Mouse (Mus musculus) heart, embryonic 14.5 days (tissue): ENCODE results near the gene Plppr2. TPM values are rescaled to one million over a fixed set of nuclear protein-coding genes. Genes with fewer than 3 reads are reported as not detected.
A peak's percentile ranks its signal among the peaks of the same experiment; 100 is the strongest.

Experiments
- ATAC-seq: fragments of 200-750 bp; cut with Nextera tagmentation; 2 replicates; pipeline ENCODE4 v1.8.0; 2017; ENCODE audit warnings: low read depth, moderate TSS enrichment; ENCODE audit not compliant: insufficient number of reproducible peaks, insufficient read depth, low FRiP score
- H3K27ac ChIP-seq, 2 experiments: fragments of 200-500 bp in 1 of 2; fragments of 300-500 bp in 1 of 2; sonication (generic) in 1 of 2; replicated peaks in 1 of 2; 2 replicates each; pipeline ENCODE4 v1.5.1; 2012 to 2014; ENCODE audit warnings: low read depth in 2 of 2, low read length in 2 of 2, control low read depth in 1 of 2, mild to moderate bottlenecking in 1 of 2, mixed read lengths in 1 of 2; ENCODE audit not compliant: control insufficient read depth in 1 of 2, insufficient read depth in 1 of 2
- H3K27me3 ChIP-seq: fragments of 300-500 bp; sonication (generic); 2 replicates; pipeline ENCODE4 v1.6.1; 2014; ENCODE audit warnings: mild to moderate bottlenecking, low read length, control low read depth; ENCODE audit not compliant: control insufficient read depth, insufficient read depth
- H3K36me3 ChIP-seq: fragments of 300-500 bp; sonication (generic); 2 replicates; pipeline ENCODE4 v1.6.1; 2014; ENCODE audit warnings: mild to moderate bottlenecking, control low read depth, low read length, mixed read lengths; ENCODE audit not compliant: control insufficient read depth, insufficient read depth
- H3K4me1 ChIP-seq, 2 experiments: fragments of 200-500 bp in 1 of 2; fragments of 300-500 bp in 1 of 2; sonication (generic) in 1 of 2; 2 replicates each; pipeline ENCODE4 v1.6.1; 2012 to 2014; ENCODE audit warnings: low read length in 2 of 2, control low read depth in 1 of 2, mixed read lengths in 1 of 2; ENCODE audit not compliant: control insufficient read depth in 2 of 2, insufficient read depth in 2 of 2
- H3K4me2 ChIP-seq: fragments of 300-500 bp; sonication (generic); 2 replicates; pipeline ENCODE4 v1.6.1; 2014; ENCODE audit warnings: mild to moderate bottlenecking, low read length
- H3K4me3 ChIP-seq, 2 experiments: fragments of 200-500 bp in 1 of 2; fragments of 300-500 bp in 1 of 2; sonication (generic) in 1 of 2; 2 replicates each; pipeline ENCODE4 v1.5.1; 2012 to 2014; ENCODE audit warnings: low read length in 2 of 2, mild to moderate bottlenecking in 2 of 2, control low read depth in 1 of 2, low read depth in 1 of 2, moderate library complexity in 1 of 2; ENCODE audit not compliant: control insufficient read depth in 1 of 2, insufficient read depth in 1 of 2
- H3K9ac ChIP-seq: fragments of 300-500 bp; sonication (generic); 2 replicates; pipeline ENCODE4 v1.6.1; 2014; ENCODE audit warnings: mild to moderate bottlenecking, low read length
- H3K9me3 ChIP-seq: fragments of 300-500 bp; sonication (generic); 2 replicates; pipeline ENCODE4 v1.6.1; 2016; ENCODE audit warnings: low read length, control low read depth; ENCODE audit not compliant: control insufficient read depth
- WGBS: fragments of 180-500 bp; shearing (Covaris S2); extraction: QIAGEN DNeasy Blood & Tissue Kit; methylation state at CpG from one replicate; pipeline ENCODE4 v1.1.7; 2014; 5-methylcytosine and 5-hydroxymethylcytosine counted together
- polyA plus RNA-seq: library from polyadenylated mRNA; unstranded; fragments of >200 nt; fragmentation: Nextera tagmentation; extraction: Ambion mirVana; gene quantifications from 2 replicates; pipeline ENCODE4 v1.2.1, GENCODE M21; 2014

The Plppr2 gene
- polyA plus RNA-seq, 1 experiment from 2014 or later, result 4.5 TPM

DNA sequence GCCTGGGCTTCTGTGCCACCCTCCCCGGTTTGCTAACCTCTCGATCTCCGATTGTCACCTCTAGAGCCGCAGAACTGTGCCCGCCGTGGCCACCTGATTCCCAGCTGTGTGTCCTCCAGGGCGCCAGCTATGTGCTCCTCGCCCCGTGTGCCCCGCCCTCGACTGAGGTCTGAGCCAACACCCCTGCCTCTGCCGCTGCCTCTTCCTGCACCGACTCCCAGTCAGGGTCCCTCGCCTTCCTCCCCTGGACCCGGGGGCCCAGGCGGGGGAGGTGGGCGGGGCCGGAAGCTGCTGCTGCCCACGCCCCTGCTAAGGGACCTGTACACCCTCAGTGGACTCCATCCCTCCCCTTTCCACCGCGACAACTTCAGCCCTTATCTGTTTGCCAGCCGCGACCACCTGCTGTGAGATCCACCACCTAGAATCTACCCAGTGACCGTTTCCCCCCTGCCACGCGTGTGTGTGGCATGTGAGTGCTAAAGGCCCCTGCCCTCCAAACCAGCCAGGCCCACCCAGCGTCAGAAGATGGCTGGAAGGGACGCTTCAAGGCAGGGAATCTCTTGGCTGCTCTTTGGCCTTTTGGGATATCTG, 10.8 kb downstream of the Plppr2 start:
- Histone ChIP-seq H3K27me3 (peaks cover 26% of the 10 kb centered on the region), H3K4me3 (no peak overlapping the region), H3K36me3 (no peaks in the 10 kb centered on the region), H3K4me2 (peak overlapping the region; percentile 9; the same call in 1 of the 2 replicates), H3K4me1 (0 out of 4 replicates have a peak, but pooled peaks cover 0 to 3% of the 10 kb centered on the region in 2 experiments), H3K9me3 (no peaks in the 10 kb centered on the region), H3K9ac (no peak overlapping the region), H3K27ac (no peak overlapping the region)
- ATAC-seq, result no peak
- WGBS, result 4% methylated on average over 28 of the region's 28 CpGs

DNA sequence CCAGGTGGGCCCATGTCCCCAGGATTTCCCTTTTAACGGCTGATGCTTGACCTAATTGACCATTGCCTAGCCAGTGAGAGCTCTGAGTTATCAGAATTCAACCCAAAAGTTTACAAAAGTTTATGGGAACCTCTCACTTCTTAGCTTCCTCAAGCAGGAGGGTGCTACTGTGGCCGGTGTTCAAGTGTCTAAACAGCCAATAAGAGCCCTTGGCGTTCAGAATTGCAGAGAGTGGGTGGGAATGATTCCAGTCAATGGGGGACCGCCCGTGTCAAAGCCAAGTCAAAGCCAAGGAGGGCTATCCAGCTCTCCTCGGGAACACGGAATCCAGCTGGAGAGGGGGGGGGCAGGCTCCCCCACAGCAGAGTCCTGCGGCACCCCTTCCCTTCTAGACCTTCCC, 11.3 kb downstream of the Plppr2 start:
- 0 out of 4 replicates have a peak, but pooled peaks cover 0 to 3% of the 10 kb centered on the region in 2 experiments for H3K4me1 ChIP-seq
- 45% methylated on average over 8 of the region's 8 CpGs for WGBS
- ATAC-seq, result no peak

DNA sequence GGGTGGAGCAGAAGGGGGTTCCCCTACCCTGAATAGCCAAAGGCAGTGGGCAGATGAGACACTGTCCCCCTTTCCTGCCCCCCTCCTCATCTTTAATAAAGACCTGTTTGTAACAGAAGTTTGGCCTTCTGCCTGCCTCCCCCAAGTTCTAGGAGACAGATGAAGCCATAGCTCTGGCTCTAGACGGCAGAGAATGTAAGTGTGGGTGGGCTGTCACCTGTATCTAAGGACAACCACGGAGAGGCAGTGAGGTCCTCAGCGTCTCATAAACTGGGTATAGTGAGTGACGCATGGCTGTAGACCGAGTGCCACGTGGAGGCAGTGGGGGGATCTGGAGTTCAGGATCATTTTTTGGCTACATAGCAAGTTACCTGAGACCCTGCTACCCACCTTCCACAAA, 12.0 kb downstream of the Plppr2 start:
- Histone ChIP-seq H3K9ac (no peak overlapping the region), H3K36me3 (no peaks in the 10 kb centered on the region), H3K9me3 (no peaks in the 10 kb centered on the region), H3K27ac (no peak overlapping the region), H3K4me1 (0 out of 4 replicates have a peak, but pooled peaks cover 0 to 3% of the 10 kb centered on the region in 2 experiments), H3K27me3 (peaks cover 25% of the 10 kb centered on the region), H3K4me2 (no peak overlapping the region), H3K4me3 (no peak overlapping the region)
- 68% methylated on average over 6 of the region's 6 CpGs for WGBS
- ATAC-seq, result no peak

More for the DNA sequence above, 11.3 kb downstream of the Plppr2 start:
- Histone ChIP-seq H3K9ac (no peak overlapping the region), H3K9me3 (no peaks in the 10 kb centered on the region), H3K36me3 (no peaks in the 10 kb centered on the region), H3K27ac (no peak overlapping the region), H3K4me3 (no peak overlapping the region), H3K4me2 (no peak overlapping the region), H3K27me3 (peaks cover 26% of the 10 kb centered on the region)

DNA sequence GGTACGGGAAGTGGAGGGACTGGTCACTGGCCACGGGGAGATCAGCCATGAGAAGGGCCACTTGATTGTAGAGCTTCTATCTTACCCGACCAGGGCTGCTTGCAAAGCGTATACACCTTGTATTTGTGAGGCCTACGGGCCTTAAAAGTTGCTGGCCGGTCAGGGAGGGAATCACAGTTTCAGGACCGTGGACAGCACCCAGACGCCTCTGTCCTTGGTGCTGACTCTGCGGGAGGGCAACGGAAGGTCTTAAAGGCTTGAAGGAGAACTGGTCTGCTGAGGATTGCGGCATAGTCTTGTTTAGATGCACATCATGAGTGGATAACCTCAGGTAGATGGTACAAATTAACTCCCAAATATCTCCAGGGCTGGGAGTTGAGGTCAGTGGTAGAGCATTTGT, 13.5 kb downstream of the Plppr2 start:
- H3K27ac ChIP-seq, result no peak overlapping the region
- H3K36me3 ChIP-seq, result no peaks in the 10 kb centered on the region
- WGBS, result 17% methylated on average over 11 of the region's 11 CpGs
- peaks cover 22% of the 10 kb centered on the region for H3K27me3 ChIP-seq
- 0 out of 4 replicates have a peak, but pooled peaks cover 0 to 3% of the 10 kb centered on the region in 2 experiments for H3K4me1 ChIP-seq
- H3K4me3 ChIP-seq, result no peak overlapping the region
- no peak overlapping the region for H3K4me2 ChIP-seq
- no peaks in the 10 kb centered on the region for H3K9me3 ChIP-seq
- H3K9ac ChIP-seq, result no peak overlapping the region
- no peak for ATAC-seq

DNA sequence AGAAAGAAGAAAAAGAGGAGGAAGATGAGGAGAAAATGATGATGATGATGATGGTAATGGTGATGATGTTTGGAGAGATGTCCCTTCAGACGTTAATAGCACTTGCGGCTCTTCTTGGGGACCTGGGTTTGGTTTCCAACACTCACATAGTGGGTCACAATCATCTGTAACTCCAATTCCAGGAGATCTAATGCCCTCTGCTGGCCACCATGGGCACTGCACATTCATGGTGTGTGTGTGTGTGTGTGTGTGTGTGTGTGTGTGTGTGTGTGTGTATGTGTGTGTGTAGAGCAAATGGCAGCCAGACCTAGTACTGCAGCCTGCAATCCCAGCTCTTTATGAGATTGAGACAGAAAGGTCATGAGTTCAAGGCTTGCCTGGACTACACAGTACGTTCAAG, 15.1 kb downstream of the Plppr2 start:
- 81% methylated on average over 3 of the region's 3 CpGs for WGBS
- no peak overlapping the region for H3K4me3 ChIP-seq
- no peak overlapping the region for H3K27ac ChIP-seq
- H3K36me3 ChIP-seq, result no peaks in the 10 kb centered on the region
- H3K9ac ChIP-seq, result no peak overlapping the region
- H3K27me3 ChIP-seq, result peaks cover 14% of the 10 kb centered on the region
- H3K4me2 ChIP-seq, result no peak overlapping the region
- ATAC-seq, result no peak
- no peaks in the 10 kb centered on the region for H3K9me3 ChIP-seq
- 0 out of 4 replicates have a peak, but pooled peaks cover 0 to 8% of the 10 kb centered on the region in 2 experiments for H3K4me1 ChIP-seq

DNA sequence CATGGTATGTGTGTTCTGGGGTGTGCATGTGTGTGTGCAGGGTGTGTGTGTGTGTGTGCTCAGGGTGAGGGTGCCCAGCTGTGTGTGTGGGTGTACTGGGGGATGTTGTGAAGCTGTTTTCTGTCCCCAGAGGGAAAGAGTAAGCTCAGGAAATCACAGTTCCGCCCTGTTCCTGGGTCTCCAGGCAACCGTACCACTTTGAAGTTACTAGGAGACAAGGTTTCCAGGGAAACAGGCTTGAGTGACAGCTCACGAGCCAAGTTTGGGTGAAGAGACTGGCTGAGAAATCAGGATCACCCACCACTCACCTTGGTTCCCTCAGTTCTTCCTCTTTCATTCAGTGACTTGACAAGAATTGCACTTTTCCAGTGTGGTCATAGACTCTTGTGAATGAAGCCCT, 16.8 kb downstream of the Plppr2 start:
- ATAC-seq, result no peak
- WGBS, result 12% methylated on average over 3 of the region's 3 CpGs
- no peaks in the 10 kb centered on the region for H3K9me3 ChIP-seq

DNA sequence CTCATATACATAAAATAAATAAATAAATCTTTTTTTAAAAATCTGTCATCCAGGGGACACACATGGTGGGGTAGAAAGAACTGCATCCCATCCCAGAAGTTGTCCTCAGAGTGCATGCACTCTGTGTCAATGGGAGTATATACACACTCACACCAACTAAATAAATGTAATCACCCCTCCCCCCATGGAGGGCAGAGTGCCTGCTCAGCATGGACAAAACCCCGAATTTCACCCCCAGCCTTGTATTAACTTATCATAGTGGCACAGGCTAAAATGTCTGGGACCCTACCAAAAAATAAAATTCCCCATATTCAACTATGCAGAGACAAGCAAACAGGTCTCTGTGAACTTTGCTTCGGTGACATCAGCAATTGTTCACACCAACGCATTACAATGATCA, 17.8 kb downstream of the Plppr2 start:
- Histone ChIP-seq H3K27me3 (no peaks in the 10 kb centered on the region), H3K4me1 (peaks cover 3 to 10% of the 10 kb centered on the region in 2 experiments; a peak in 2 of 4 replicates), H3K4me3 (no peak overlapping the region), H3K9ac (no peak overlapping the region), H3K9me3 (no peaks in the 10 kb centered on the region), H3K4me2 (peak overlapping the region; percentile 69; the same call in 1 of the 2 replicates), H3K36me3 (0 out of 2 replicates have a peak, but pooled peaks cover 9% of the 10 kb centered on the region), H3K27ac (no peak overlapping the region)
- no peak for ATAC-seq
- WGBS, result 86% methylated on average over 3 of the region's 3 CpGs

More for the DNA sequence above, 16.8 kb downstream of the Plppr2 start:
- H3K36me3 ChIP-seq, result 0 out of 2 replicates have a peak, but pooled peaks cover 9% of the 10 kb centered on the region
- no peaks in the 10 kb centered on the region for H3K27me3 ChIP-seq
- H3K4me3 ChIP-seq, result no peak overlapping the region
- H3K4me1 ChIP-seq, result peaks cover 3 to 10% of the 10 kb centered on the region in 2 experiments; a peak in 2 of 4 replicates
- no peak overlapping the region for H3K27ac ChIP-seq
- no peak overlapping the region for H3K9ac ChIP-seq
- no peak overlapping the region for H3K4me2 ChIP-seq
